Mouse (Mus musculus) lung, embryonic 16.5 days (tissue): ENCODE results near the gene Ick. TPM values are rescaled to one million over a fixed set of nuclear protein-coding genes. Genes with fewer than 3 reads are reported as not detected.

Experiments used
- ATAC-seq: fragments of 200-750 bp; cut with Nextera tagmentation; 2 replicates; pipeline ENCODE4 v1.8.0; 2017; ENCODE audit warnings: low read depth, mild to moderate bottlenecking, moderate library complexity
- H3K27ac ChIP-seq: fragments of 300-500 bp; sonication (generic); 2 replicates; pipeline ENCODE4 v1.5.1; 2014; ENCODE audit warnings: mild to moderate bottlenecking, control low read depth, low read length
- H3K27me3 ChIP-seq: fragments of 300-500 bp; sonication (generic); 2 replicates; pipeline ENCODE4 v1.6.1; 2014; ENCODE audit warnings: low read depth, low read length, mixed read lengths; ENCODE audit not compliant: control insufficient read depth, insufficient read depth
- H3K36me3 ChIP-seq: fragments of 300-500 bp; sonication (generic); 2 replicates; pipeline ENCODE4 v1.6.1; 2014; ENCODE audit warnings: low read length; ENCODE audit not compliant: control insufficient read depth, insufficient read depth
- H3K4me1 ChIP-seq: fragments of 300-500 bp; sonication (generic); replicated peaks from 2 replicates; pipeline ENCODE4 v1.6.1; 2014; ENCODE audit warnings: low read length, mixed read lengths; ENCODE audit not compliant: control insufficient read depth, insufficient read depth
- H3K4me2 ChIP-seq: fragments of 300-500 bp; sonication (generic); 2 replicates; pipeline ENCODE4 v1.6.1; 2014; ENCODE audit warnings: low read depth, low read length, control low read depth
- H3K4me3 ChIP-seq: fragments of 300-500 bp; sonication (generic); 2 replicates; pipeline ENCODE4 v1.5.1; 2014; ENCODE audit warnings: mild to moderate bottlenecking, low read length, control low read depth
- H3K9ac ChIP-seq: fragments of 300-500 bp; sonication (generic); 2 replicates; pipeline ENCODE4 v1.6.1; 2014; ENCODE audit warnings: low read length, control low read depth
- H3K9me3 ChIP-seq: fragments of 300-500 bp; sonication (generic); 2 replicates; pipeline ENCODE4 v1.6.1; 2016; ENCODE audit warnings: low read length; ENCODE audit not compliant: control insufficient read depth
- WGBS: fragments of 180-500 bp; shearing (Covaris S2); extraction: QIAGEN DNeasy Blood & Tissue Kit; methylation state at CpG from one replicate; pipeline ENCODE4 v1.1.7; 2014; 5-methylcytosine and 5-hydroxymethylcytosine counted together
- polyA plus RNA-seq: library from polyadenylated mRNA; unstranded; fragments of >200 nt; fragmentation: Nextera tagmentation; extraction: Ambion mirVana; gene quantifications from 2 replicates; pipeline ENCODE4 v1.2.1, GENCODE M21; 2015

Gene Ick
- polyA plus RNA-seq, 1 experiment from 2014 or later: 21.2 TPM

GRCm38 (mm10) chr9:78078240-78078639 lies 30.8 kb upstream of the Ick start:
- no peak for ATAC-seq
- WGBS: 22% methylated on average over 2 of the region's 2 CpGs
- H3K9ac ChIP-seq: no peak overlapping the region

GRCm38 (mm10) chr9:78081835-78082234 lies 27.2 kb upstream of the Ick start:
- no peak for ATAC-seq
- Histone ChIP-seq H3K4me1 (no peaks in the 10 kb centered on the region), H3K27ac (no peak overlapping the region), H3K4me2 (no peak overlapping the region), H3K9ac (no peak overlapping the region), H3K36me3 (peaks cover 37% of the 10 kb centered on the region), H3K4me3 (no peak overlapping the region), H3K27me3 (no peaks in the 10 kb centered on the region), H3K9me3 (no peaks in the 10 kb centered on the region)
- WGBS: 81% methylated on average over 7 of the region's 7 CpGs

More at GRCm38 (mm10) chr9:78078240-78078639, 30.8 kb upstream of the Ick start:
- Histone ChIP-seq H3K4me1 (no peaks in the 10 kb centered on the region), H3K27me3 (no peaks in the 10 kb centered on the region), H3K4me2 (no peak overlapping the region), H3K9me3 (no peaks in the 10 kb centered on the region), H3K36me3 (peaks cover 10% of the 10 kb centered on the region), H3K4me3 (no peak overlapping the region), H3K27ac (no peak overlapping the region)

GRCm38 (mm10) chr9:78084341-78084740 lies 24.7 kb upstream of the Ick start:
- no peak for ATAC-seq
- 86% methylated on average over 4 of the region's 4 CpGs for WGBS
- H3K27ac ChIP-seq: no peak overlapping the region
- no peak overlapping the region for H3K4me3 ChIP-seq
- H3K4me2 ChIP-seq: no peak overlapping the region
- H3K4me1 ChIP-seq: no peaks in the 10 kb centered on the region
- no peaks in the 10 kb centered on the region for H3K27me3 ChIP-seq
- no peak overlapping the region for H3K9ac ChIP-seq
- H3K9me3 ChIP-seq: no peaks in the 10 kb centered on the region
- H3K36me3 ChIP-seq: peaks cover 39% of the 10 kb centered on the region

- no peak for ATAC-seq
- 81% methylated on average over 14 of the region's 14 CpGs for WGBS
- H3K4me3 ChIP-seq: no peak overlapping the region
- no peaks in the 10 kb centered on the region for H3K27me3 ChIP-seq
- H3K27ac ChIP-seq: no peak overlapping the region
- H3K9ac ChIP-seq: no peak overlapping the region
- H3K9me3 ChIP-seq: no peaks in the 10 kb centered on the region
- peaks cover 44% of the 10 kb centered on the region for H3K36me3 ChIP-seq
- no peaks in the 10 kb centered on the region for H3K4me1 ChIP-seq
- H3K4me2 ChIP-seq: no peak overlapping the region
These were observed 23.2 kb upstream of the Ick start for GRCm38 (mm10) chr9:78085722-78086287.

- Histone ChIP-seq H3K4me1 (no peaks in the 10 kb centered on the region), H3K4me2 (no peak overlapping the region), H3K27ac (no peak overlapping the region), H3K27me3 (no peaks in the 10 kb centered on the region), H3K4me3 (no peak overlapping the region), H3K9me3 (no peaks in the 10 kb centered on the region), H3K9ac (no peak overlapping the region), H3K36me3 (peaks cover 35% of the 10 kb centered on the region)
- WGBS: 89% methylated on average over 9 of the region's 9 CpGs
- no peak for ATAC-seq
These were observed 21.2 kb upstream of the Ick start for GRCm38 (mm10) chr9:78087751-78088150.

- Histone ChIP-seq H3K4me1 (no peaks in the 10 kb centered on the region), H3K4me3 (no peak overlapping the region), H3K9me3 (no peaks in the 10 kb centered on the region), H3K9ac (no peak overlapping the region), H3K27me3 (no peaks in the 10 kb centered on the region), H3K27ac (no peak overlapping the region), H3K4me2 (no peak overlapping the region), H3K36me3 (peaks cover 31% of the 10 kb centered on the region)
- no peak for ATAC-seq
- 55% methylated on average over 4 of the region's 4 CpGs for WGBS
These were observed 20.5 kb upstream of the Ick start for GRCm38 (mm10) chr9:78088521-78088920.

- no peak overlapping the region for H3K27ac ChIP-seq
- WGBS: 75% methylated on average over 7 of the region's 7 CpGs
- no peak overlapping the region for H3K9ac ChIP-seq
- H3K36me3 ChIP-seq: peaks cover 29% of the 10 kb centered on the region
- H3K4me2 ChIP-seq: no peak overlapping the region
- ATAC-seq: no peak
- H3K4me1 ChIP-seq: no peaks in the 10 kb centered on the region
- H3K4me3 ChIP-seq: no peak overlapping the region
- no peaks in the 10 kb centered on the region for H3K27me3 ChIP-seq
- H3K9me3 ChIP-seq: no peaks in the 10 kb centered on the region
These were observed 20.0 kb upstream of the Ick start for GRCm38 (mm10) chr9:78088971-78089370.

GRCm38 (mm10) chr9:78089906-78090305 lies 19.1 kb upstream of the Ick start:
- no peaks in the 10 kb centered on the region for H3K4me1 ChIP-seq
- H3K4me2 ChIP-seq: no peak overlapping the region
- peaks cover 23% of the 10 kb centered on the region for H3K36me3 ChIP-seq
- no peak overlapping the region for H3K4me3 ChIP-seq
- H3K9me3 ChIP-seq: no peaks in the 10 kb centered on the region
- H3K27me3 ChIP-seq: no peaks in the 10 kb centered on the region
- no peak overlapping the region for H3K27ac ChIP-seq
- ATAC-seq: no peak
- 76% methylated on average over 1 of the region's 1 CpGs for WGBS
- no peak overlapping the region for H3K9ac ChIP-seq

- Histone ChIP-seq H3K27ac (no peak overlapping the region), H3K36me3 (peaks cover 23% of the 10 kb centered on the region), H3K27me3 (no peaks in the 10 kb centered on the region), H3K9ac (no peak overlapping the region), H3K4me2 (no peak overlapping the region), H3K9me3 (no peaks in the 10 kb centered on the region), H3K4me1 (no peaks in the 10 kb centered on the region), H3K4me3 (no peak overlapping the region)
- 91% methylated on average over 3 of the region's 3 CpGs for WGBS
- ATAC-seq: no peak
These were observed 18.4 kb upstream of the Ick start for GRCm38 (mm10) chr9:78090596-78090995.

GRCm38 (mm10) chr9:78095686-78096085 lies 13.3 kb upstream of the Ick start:
- no peaks in the 10 kb centered on the region for H3K27me3 ChIP-seq
- ATAC-seq: no peak
- H3K4me2 ChIP-seq: no peak overlapping the region
- H3K4me3 ChIP-seq: no peak overlapping the region
- H3K9me3 ChIP-seq: peaks cover 3% of the 10 kb centered on the region; the same call in 1 of the 2 replicates
- H3K9ac ChIP-seq: no peak overlapping the region
- 91% methylated on average over 12 of the region's 12 CpGs for WGBS
- H3K27ac ChIP-seq: no peak overlapping the region
- no peaks in the 10 kb centered on the region for H3K4me1 ChIP-seq
- peaks cover 40% of the 10 kb centered on the region for H3K36me3 ChIP-seq
